Mouse (Mus musculus) ES-Bruce4 (cell line): ENCODE data around the gene Gm39653. TPM values are rescaled to one million over a fixed set of nuclear protein-coding genes. Genes with fewer than 3 reads are reported as not detected.

Experiments used
- H3K27ac ChIP-seq: 2 replicates; pipeline ENCODE4 v1.5.1; 2012; ENCODE audit warnings: low read length, inconsistent platforms; ENCODE audit not compliant: insufficient read depth
- H3K27me3 ChIP-seq: 2 replicates; pipeline ENCODE4 v1.6.1; 2012; ENCODE audit warnings: mild to moderate bottlenecking, low read length, inconsistent platforms; ENCODE audit not compliant: control insufficient read depth, poor library complexity, insufficient read depth, severe bottlenecking
- H3K36me3 ChIP-seq: 2 replicates; pipeline ENCODE4 v1.6.1; 2012; ENCODE audit warnings: inconsistent platforms, mild to moderate bottlenecking, low read length, moderate library complexity; ENCODE audit not compliant: control insufficient read depth, poor library complexity, insufficient read depth, severe bottlenecking
- H3K4me1 ChIP-seq: one replicate; pipeline ENCODE4 v1.8.1; 2011; ENCODE audit warnings: low read length; ENCODE audit not compliant: control insufficient read depth, insufficient read depth
- H3K4me3 ChIP-seq: 2 replicates; pipeline ENCODE4 v1.5.1; 2011; ENCODE audit warnings: low read depth, mild to moderate bottlenecking, low read length
- H3K9ac ChIP-seq: 2 replicates; pipeline ENCODE4 v1.6.1; 2012; ENCODE audit warnings: low read depth, mild to moderate bottlenecking, inconsistent platforms; ENCODE audit not compliant: poor library complexity, severe bottlenecking
- H3K9me3 ChIP-seq: replicated peaks from 2 replicates; pipeline ENCODE4 v1.6.1; 2012; ENCODE audit warnings: mild to moderate bottlenecking, low read length, inconsistent platforms; ENCODE audit not compliant: control insufficient read depth, poor library complexity, insufficient read depth, severe bottlenecking
- CTCF ChIP-seq: IDR thresholded peaks from one replicate; pipeline ENCODE4 v1.8.1; 2011; ENCODE audit warnings: low read depth, low read length
- EP300 ChIP-seq: IDR thresholded peaks from 2 replicates; pipeline ENCODE4 v1.6.1; 2011; ENCODE audit warnings: low read depth, low read length; ENCODE audit not compliant: insufficient read depth
- POLR2A ChIP-seq: IDR thresholded peaks from one replicate; pipeline ENCODE4 v1.8.1; 2011; ENCODE audit warnings: low read length; ENCODE audit not compliant: insufficient read depth
- polyA plus RNA-seq: library from polyadenylated mRNA; stranded (reverse); fragments of >200 nt; gene quantifications from 2 replicates; pipeline ENCODE4 v1.2.4, GENCODE M21; 2011; ENCODE audit warnings: low read depth; ENCODE audit not compliant: missing spikeins, insufficient read depth, insufficient read length

Gene Gm39653
- polyA plus RNA-seq, 1 experiment = not detected

- Histone ChIP-seq H3K9me3 (no peaks in the 10 kb centered on the region), H3K27me3 (no peaks in the 10 kb centered on the region), H3K4me3 (no peak overlapping the region), H3K27ac (no peak overlapping the region), H3K36me3 (no peaks in the 10 kb centered on the region; the same call in 1 of the 2 replicates), H3K9ac (no peak overlapping the region), H3K4me1 (no peaks in the 10 kb centered on the region)
- TF ChIP-seq POLR2A (no peak), CTCF (no peak), EP300 (no peak)
These were observed 39.0 kb upstream of the Gm39653 start for GRCm38 (mm10) chr1:63576803-63577202.

- no peak for TF ChIP-seq POLR2A
- no peak for TF ChIP-seq EP300
- H3K9me3 ChIP-seq = no peaks in the 10 kb centered on the region
These were observed 36.6 kb upstream of the Gm39653 start for GRCm38 (mm10) chr1:63579153-63579552.

GRCm38 (mm10) chr1:63586869-63587268, 28.9 kb upstream of the Gm39653 start:
- H3K27me3 ChIP-seq = no peaks in the 10 kb centered on the region
- H3K9ac ChIP-seq = no peak overlapping the region
- peaks cover 3% of the 10 kb centered on the region; the same call in 1 of the 2 replicates for H3K36me3 ChIP-seq
- no peak overlapping the region for H3K4me3 ChIP-seq
- H3K4me1 ChIP-seq = no peaks in the 10 kb centered on the region
- no peak overlapping the region for H3K27ac ChIP-seq
- TF ChIP-seq CTCF = no peak
- no peak for TF ChIP-seq POLR2A
- H3K9me3 ChIP-seq = no peaks in the 10 kb centered on the region

More at GRCm38 (mm10) chr1:63579153-63579552, 36.6 kb upstream of the Gm39653 start:
- H3K9ac ChIP-seq = no peak overlapping the region
- H3K27ac ChIP-seq = no peak overlapping the region
- no peaks in the 10 kb centered on the region for H3K36me3 ChIP-seq
- no peaks in the 10 kb centered on the region for H3K27me3 ChIP-seq
- H3K4me1 ChIP-seq = no peaks in the 10 kb centered on the region
- H3K4me3 ChIP-seq = no peak overlapping the region

- TF ChIP-seq CTCF (no peak), POLR2A (no peak), EP300 (no peak)
- Histone ChIP-seq H3K4me1 (no peaks in the 10 kb centered on the region), H3K27ac (no peak overlapping the region), H3K9me3 (no peaks in the 10 kb centered on the region), H3K4me3 (no peak overlapping the region), H3K36me3 (no peaks in the 10 kb centered on the region), H3K9ac (no peak overlapping the region), H3K27me3 (no peaks in the 10 kb centered on the region; the same call in 1 of the 2 replicates)
These were observed 11.8 kb upstream of the Gm39653 start for GRCm38 (mm10) chr1:63603870-63604500.

GRCm38 (mm10) chr1:63609613-63610012, 6.2 kb upstream of the Gm39653 start:
- Histone ChIP-seq H3K27ac (no peak overlapping the region), H3K9ac (no peak overlapping the region), H3K4me3 (no peak overlapping the region), H3K36me3 (no peaks in the 10 kb centered on the region), H3K27me3 (0 out of 2 replicates have a peak, but pooled peaks cover 5% of the 10 kb centered on the region), H3K4me1 (no peaks in the 10 kb centered on the region), H3K9me3 (no peaks in the 10 kb centered on the region)
- TF ChIP-seq CTCF (no peak), POLR2A (no peak), EP300 (no peak)

GRCm38 (mm10) chr1:63614594-63614993, 1.2 kb upstream of the Gm39653 start:
- Histone ChIP-seq H3K9ac (no peak overlapping the region), H3K36me3 (no peaks in the 10 kb centered on the region), H3K4me1 (no peaks in the 10 kb centered on the region), H3K9me3 (no peaks in the 10 kb centered on the region), H3K4me3 (peak overlapping the region; percentile 52), H3K27me3 (0 out of 2 replicates have a peak, but pooled peaks cover 5% of the 10 kb centered on the region), H3K27ac (no peak overlapping the region)
- TF ChIP-seq CTCF (no peak), POLR2A (no peak), EP300 (no peak)
